Mouse (Mus musculus): Measurements from ENCODE around the gene Fkbp2. TPM values are rescaled to one million over a fixed set of nuclear protein-coding genes. Genes with fewer than 3 reads are reported as not detected.

Fkbp2 gene
- polyA plus RNA-seq, 1 experiment from 2014 or later, result 167 TPM

DNA sequence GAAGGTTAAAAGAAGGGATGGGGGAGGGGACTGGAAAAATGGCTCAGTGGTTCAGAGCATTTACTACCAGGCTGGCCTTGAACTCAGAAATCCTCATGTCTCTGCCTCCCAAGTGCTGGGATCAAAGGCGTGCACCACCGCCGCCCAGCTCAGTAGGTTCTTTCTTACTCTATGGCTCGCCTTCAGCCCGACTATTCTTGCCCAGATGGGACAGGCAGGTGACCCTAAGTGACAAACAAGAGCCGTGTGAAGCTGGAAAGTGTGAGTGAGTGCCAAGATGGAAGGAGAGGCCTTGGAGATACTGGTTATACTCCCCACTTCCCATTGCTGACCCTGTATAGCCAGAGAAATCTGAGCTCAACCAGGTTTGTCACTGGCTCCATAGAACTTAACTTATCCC lies 36.6 kb downstream of the Fkbp2 start:
- no peaks in the 10 kb centered on the region for H3K27me3 ChIP-seq
- in situ Hi-C loops (cut with MboI; ENCODE audit: low pct_unique_long_range_greater_than_20kb), result no loop called here

DNA sequence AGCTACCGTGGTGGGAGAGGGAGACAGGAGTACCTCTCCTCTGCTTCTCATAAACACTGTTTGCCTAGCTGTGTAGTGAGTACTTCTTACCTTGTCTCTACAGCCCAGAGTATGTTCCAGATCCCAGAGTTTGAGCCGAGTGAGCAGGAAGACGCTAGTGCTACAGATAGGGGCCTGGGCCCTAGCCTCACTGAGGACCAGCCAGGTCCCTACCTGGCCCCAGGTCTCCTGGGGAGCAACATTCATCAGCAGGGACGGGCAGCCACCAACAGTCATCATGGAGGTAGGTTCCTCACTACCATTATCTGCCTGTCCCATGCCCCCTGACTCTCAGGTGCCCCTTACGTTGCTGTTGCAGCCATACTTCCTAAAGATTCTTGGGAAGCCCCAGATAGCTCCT lies 37.5 kb downstream of the Fkbp2 start:
- TF ChIP-seq CTCF (IDR thresholded peaks at IDR 0.05), result no peak
- no peaks in the 10 kb centered on the region for H3K27me3 ChIP-seq
- ATAC-seq, result no peak
- CTCF ChIA-PET, result interaction anchor here (2.4 to 2.8 kb wide), 2 partner anchors 9 to 19 kb away, joined by 10 to 21 read pairs; no protein-coding TSS in a partner anchor
- in situ Hi-C loops (cut with MboI; ENCODE audit: low pct_unique_long_range_greater_than_20kb), result no loop called here
- POLR2A ChIA-PET, result interaction anchor here (1.2 to 5.0 kb wide), 9 partner anchors 9 to 97 kb away, joined by 3 to 75 read pairs (median 7); partner anchors contain the start of genes Esrra, Fkbp2 and Stip1
- no peak for DNase-seq (ENCODE audit: low read depth, low spot score)

More for the DNA sequence above, 36.6 kb downstream of the Fkbp2 start:
- no peak for TF ChIP-seq CTCF (IDR thresholded peaks at IDR 0.05)
- ChIA-PET POLR2A (interaction anchor here (1.3 to 5.0 kb wide), 4 partner anchors 8 to 32 kb away, joined by 3 to 75 read pairs (median 11); no protein-coding TSS in a partner anchor), CTCF (interaction anchor here (2.4 kb wide), 1 partner anchor 20 kb away, joined by 10 read pairs; no protein-coding TSS in a partner anchor)
- no peak for ATAC-seq
- DNase-seq (ENCODE audit: low read depth, low spot score), result no peak

DNA sequence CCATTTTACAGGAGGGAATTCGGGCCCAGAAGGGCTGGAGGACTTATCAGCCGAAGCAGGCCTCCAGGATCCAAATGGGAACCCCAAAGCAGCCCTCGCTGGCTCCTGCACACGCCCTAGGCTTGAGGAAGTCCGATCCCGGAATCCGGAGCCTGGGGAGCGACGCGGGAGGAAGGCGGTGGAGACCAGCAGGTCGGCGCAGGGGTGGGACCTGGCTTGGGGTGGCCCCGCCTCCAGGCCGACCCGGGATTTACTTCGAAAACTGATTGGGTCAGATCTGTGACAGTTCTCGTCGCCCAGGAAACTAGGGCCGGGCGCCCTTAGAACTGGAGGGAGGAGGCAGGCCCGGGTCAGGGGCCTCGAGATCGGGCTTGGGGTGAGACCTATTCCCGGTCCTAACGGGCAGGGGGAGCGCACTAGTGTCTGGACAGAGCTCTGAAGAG lies 38.0 kb downstream of the Fkbp2 start, which contains the start of gene Gpr137:
Gene Gpr137, minus strand, starts transcription at position 232 of the 443 bp plus-strand sequence.
- TF ChIP-seq CTCF (IDR thresholded peaks at IDR 0.05), result no peak
- ChIA-PET CTCF (interaction anchor here (1.0 to 2.8 kb wide), 4 partner anchors 9 to 19 kb away, joined by 5 to 21 read pairs (median 8); no protein-coding TSS in a partner anchor), POLR2A (interaction anchor here (0.6 to 5.0 kb wide), 21 partner anchors 9 to 98 kb away, joined by 3 to 75 read pairs (median 4); partner anchors contain the start of genes Esrra, Fkbp2, Plcb3 and Ppp1r14b)
- H3K27me3 ChIP-seq, result no peaks in the 10 kb centered on the region
- ATAC-seq (peak; percentile 87), DNase-seq (ENCODE audit: low read depth, low spot score) (peak; percentile 68)
- in situ Hi-C loops (cut with MboI; ENCODE audit: low pct_unique_long_range_greater_than_20kb), result no loop called here

DNA sequence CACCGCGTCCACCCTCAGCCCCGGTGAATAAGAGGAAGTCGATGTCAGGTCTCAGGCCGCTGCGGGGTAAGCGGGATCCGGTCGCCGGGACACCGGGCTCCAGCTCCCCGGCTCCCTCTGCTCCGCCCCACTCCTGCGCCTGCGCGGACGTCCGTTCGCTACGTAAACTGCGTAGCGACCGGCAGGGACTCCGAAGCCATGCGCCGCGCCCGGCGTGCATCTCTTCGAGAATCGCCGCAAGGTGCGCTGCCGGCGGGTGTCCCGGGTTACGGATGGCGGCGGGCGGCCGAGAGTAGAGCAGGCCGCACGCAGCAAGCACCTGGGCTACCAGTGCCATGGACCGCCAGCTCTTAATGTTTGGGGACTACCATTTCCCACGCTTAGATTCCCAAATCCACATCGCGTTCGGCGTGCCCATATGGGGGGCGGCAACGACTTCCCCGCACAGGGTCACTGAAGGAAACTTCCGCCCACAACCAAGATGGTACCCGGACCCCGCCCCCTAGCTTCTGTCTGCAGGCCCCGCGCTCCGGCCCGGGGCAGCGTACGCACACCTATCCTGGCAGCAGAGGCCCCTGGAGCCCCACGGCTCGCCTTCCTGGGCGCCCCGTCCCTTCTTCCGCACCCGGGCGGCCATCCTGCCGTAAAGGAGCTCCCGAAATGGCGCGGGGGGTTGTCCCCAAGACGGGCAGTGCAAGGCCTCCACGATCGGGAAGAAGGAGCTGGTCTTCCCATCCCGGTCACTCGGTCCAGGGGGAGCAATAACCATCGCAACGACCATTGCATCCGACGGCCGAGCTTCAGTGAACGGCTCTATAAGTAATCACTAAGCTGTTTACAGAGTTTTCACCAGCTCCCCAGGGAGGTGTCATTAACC lies 38.7 kb downstream of the Fkbp2 start, which contains the start of gene Bad:
Gene Bad, plus strand, starts transcription at position 490 of the 877 bp plus-strand sequence.
- no peaks in the 10 kb centered on the region for H3K27me3 ChIP-seq
- DNase-seq (ENCODE audit: low read depth, low spot score) (no peak), ATAC-seq (peak; percentile 41)
- ChIA-PET POLR2A (interaction anchor here (0.6 to 5.0 kb wide), 22 partner anchors 8 to 99 kb away, joined by 3 to 75 read pairs (median 4); partner anchors contain the start of genes Esrra, Fkbp2, Plcb3 and Ppp1r14b), CTCF (interaction anchor here (1.0 to 2.8 kb wide), 6 partner anchors 10 to 102 kb away, joined by 3 to 21 read pairs (median 4); no protein-coding TSS in a partner anchor)
- TF ChIP-seq CTCF (IDR thresholded peaks at IDR 0.05), result no peak
- in situ Hi-C loops (cut with MboI; ENCODE audit: low pct_unique_long_range_greater_than_20kb), result no loop called here

DNA sequence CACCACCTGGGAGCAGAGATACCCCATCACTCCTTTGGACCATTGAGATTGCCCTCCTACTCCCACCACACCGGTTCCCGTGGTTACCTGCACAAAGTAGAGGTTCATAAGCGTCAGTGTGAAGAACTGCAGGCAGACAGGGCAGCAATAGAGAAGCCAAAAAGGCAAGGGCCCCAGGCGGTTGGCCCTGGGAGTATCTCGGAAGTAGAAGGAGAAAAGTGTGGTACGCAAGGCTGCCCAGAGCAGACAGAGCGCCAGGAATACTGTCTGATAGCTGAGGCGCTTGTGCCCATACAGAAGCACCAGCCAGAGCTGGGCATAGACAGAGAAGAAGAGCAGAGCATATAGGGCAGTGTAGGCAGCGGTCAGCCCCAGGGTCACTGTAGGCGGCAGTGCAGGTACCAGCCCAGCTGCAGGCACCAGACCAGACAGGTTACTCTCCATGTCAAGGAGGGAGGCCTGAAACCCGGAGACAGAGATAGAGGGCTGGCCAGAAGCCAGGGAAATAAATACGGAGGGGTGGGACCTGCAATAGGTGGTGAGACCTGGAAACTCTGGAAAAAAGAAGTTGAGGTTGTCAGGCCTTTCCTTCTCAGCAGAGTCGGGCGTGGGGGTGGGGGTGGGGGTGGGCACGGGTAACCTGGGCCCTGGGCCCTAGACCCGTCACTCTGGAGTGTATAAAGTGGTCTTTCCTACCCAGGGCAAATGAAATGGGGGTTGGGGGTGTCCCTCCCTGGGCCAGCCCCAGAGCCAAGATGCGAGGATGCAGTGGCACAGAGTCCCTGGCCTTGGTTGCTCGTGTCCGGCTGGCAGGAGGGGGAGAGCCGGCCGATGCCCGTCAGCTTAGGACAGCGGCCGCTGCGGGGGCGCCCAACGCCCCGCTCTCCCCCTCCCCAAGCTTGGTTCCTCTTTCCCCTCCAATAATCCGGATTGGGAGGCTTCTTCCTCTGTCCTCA lies 39.6 kb downstream of the Fkbp2 start:
- in situ Hi-C loops (cut with MboI; ENCODE audit: low pct_unique_long_range_greater_than_20kb), result no loop called here
- DNase-seq (ENCODE audit: low read depth, low spot score) (no peak), ATAC-seq (no peak)
- no peaks in the 10 kb centered on the region for H3K27me3 ChIP-seq
- ChIA-PET POLR2A (interaction anchor here (0.9 to 5.0 kb wide), 13 partner anchors 8 to 99 kb away, joined by 3 to 75 read pairs (median 5); partner anchors contain the start of genes Esrra, Plcb3, Ppp1r14b and Prdx5), CTCF (interaction anchor here (1.1 to 2.8 kb wide), 6 partner anchors 11 to 103 kb away, joined by 3 to 21 read pairs (median 4); no protein-coding TSS in a partner anchor)
- TF ChIP-seq CTCF (IDR thresholded peaks at IDR 0.05), result no peak

DNA sequence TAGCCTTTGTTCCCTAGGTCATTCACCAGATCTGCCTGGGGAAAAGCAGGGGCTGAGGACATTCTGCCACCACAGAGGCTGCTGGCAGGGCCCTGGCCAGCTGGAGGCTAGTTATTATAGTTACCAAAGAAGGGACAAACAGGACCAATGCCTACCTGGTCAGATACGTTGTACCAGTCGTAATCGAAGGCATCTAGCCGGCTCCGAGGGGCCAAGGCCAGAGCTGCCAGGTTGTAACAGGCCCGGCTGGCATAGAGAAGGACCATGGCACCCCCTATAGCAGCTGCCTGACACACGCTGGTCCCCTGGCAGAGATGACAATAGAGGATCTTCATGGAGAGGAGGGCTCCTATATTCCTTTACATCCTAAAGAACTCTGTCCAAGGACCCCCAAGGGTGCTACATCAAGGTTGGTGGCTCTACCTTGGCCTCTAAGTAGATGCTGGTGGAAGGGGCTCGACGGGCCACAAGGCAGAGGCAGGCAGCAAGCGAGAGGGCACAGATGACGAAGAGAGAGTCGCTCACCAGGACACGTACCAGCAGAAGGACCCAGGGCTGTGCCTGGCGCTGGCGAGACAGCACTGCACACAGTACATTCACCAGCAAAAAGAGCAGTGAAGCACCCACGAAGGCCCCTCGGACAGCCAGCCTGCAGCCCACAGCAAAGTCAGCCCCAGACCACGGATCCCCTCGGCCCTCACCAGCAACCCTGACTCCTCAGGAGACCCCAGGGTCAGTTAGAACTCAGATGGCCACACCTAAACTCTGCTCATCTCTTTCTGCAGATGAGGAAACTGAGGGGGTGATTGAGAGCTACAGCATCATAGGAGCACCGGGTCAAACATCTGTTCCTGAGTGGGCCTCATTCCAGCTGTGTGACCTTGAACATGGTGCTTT lies 40.9 kb downstream of the Fkbp2 start:
- no peaks in the 10 kb centered on the region for H3K27me3 ChIP-seq
- POLR2A ChIA-PET, result interaction anchor here (1.1 to 5.0 kb wide), 3 partner anchors 9 to 36 kb away, joined by 3 to 75 read pairs (median 3); partner anchors contain the start of gene Plcb3
- in situ Hi-C loops (cut with MboI; ENCODE audit: low pct_unique_long_range_greater_than_20kb), result no loop called here
- TF ChIP-seq CTCF (IDR thresholded peaks at IDR 0.05), result no peak
- CTCF ChIA-PET, result interaction anchor here (1.7 kb wide), 1 partner anchor 16 kb away, joined by 5 read pairs; no protein-coding TSS in a partner anchor
- DNase-seq (ENCODE audit: low read depth, low spot score), result no peak
- no peak for ATAC-seq

DNA sequence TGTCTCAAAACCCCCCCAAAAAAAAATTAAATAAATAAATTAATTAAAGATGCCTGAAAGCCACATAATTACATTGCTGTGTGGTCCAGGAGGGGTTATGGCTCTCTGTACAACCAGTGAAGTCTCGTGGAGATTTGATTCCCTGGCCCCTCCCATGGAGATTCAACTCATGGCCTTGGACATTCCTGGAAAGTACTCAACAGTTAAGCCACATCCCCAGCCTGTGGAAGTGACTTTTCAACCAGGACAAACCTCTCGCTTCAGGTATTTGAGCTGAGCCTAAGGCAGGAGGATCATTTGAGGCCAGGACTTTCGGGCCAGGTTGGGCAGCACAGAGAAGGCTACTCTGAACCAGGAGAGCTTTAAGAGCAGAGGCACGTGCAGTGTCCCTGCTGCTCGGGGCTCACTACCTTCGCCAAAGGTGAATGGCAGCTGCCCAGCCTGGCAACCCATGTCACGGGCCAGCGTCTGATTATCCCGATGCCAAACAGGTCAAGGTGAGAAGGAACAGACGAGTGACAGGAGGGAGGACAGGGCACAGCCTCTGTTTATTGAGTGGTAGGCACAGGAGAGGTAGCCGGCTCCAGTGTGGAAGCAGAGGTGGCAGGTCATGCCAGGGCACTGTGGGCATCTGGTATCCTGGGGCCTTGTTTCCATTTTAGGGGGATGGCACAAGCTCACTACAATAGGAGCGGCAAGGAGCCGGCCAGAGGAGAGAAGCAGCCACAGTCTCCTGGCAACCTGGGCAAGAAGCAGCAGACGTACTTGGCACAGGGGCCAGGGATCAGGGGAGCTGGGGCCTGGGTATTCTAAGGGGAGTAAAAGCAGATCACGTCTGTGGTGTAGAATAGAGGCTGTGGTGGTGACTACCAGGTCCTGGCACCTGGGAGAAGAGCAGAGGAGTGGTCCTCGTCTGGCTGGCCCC lies 42.5 kb downstream of the Fkbp2 start:
- in situ Hi-C loops (cut with MboI; ENCODE audit: low pct_unique_long_range_greater_than_20kb), result no loop called here
- POLR2A ChIA-PET, result interaction anchor here (0.5 to 0.6 kb wide), 2 partner anchors 17 to 403 kb away, joined by 3 to 4 read pairs; no protein-coding TSS in a partner anchor
- TF ChIP-seq CTCF (IDR thresholded peaks at IDR 0.05), result no peak
- CTCF ChIA-PET, result interaction anchor here (1.8 kb wide), 1 partner anchor 42 kb away, joined by 5 read pairs; the partner anchor contains the start of gene Fkbp2
- no peaks in the 10 kb centered on the region for H3K27me3 ChIP-seq
- ATAC-seq (no peak), DNase-seq (ENCODE audit: low read depth, low spot score) (no peak)

All from Patski (cell line).